Mouse (Mus musculus) lung, postnatal 0 days (tissue): ENCODE results near the gene Iqce.

Experiments used
- CTCF ChIP-seq: IDR thresholded peaks from 2 replicates; pipeline ENCODE4 v1.5.1; 2016; ENCODE audit warnings: antibody characterized with exemption, mild to moderate bottlenecking
- EP300 ChIP-seq: IDR thresholded peaks from 2 replicates; pipeline ENCODE4 v1.6.1; 2016; ENCODE audit warnings: antibody characterized with exemption, mild to moderate bottlenecking, control low read depth

DNA sequence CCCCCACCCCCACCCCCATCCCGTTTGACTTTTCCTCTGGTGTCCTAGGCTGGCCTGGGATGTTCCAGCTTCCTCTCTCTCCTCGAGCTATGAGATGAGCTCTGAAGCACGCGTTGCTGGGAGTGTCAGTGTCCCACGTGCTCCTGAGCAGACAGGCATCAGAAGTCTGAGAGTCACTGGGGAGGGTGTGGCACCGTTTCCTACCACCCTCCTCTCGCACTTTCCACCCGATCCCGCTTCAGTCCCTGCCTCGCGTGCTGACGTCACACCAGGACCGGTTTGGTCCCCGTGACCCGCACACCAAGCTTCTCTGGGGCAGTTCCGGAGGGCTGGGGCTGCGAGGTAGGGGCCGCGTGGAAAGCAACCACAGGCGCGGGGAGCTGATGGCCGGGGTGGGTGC lies 33.1 kb upstream of the Iqce start:
- TF ChIP-seq CTCF (no peak), EP300 (no peak)
